Mouse (Mus musculus): ENCODE data around the gene Grhpr. TPM values are rescaled to one million over a fixed set of nuclear protein-coding genes. Genes with fewer than 3 reads are reported as not detected.
A peak's percentile ranks its signal among the peaks of the same experiment; 100 is the strongest.
"Not testable (repeated sequence)": the region's sequence is repeated elsewhere in the genome, so short reads cannot be mapped to it uniquely, and the experiment has no call there.

The Grhpr gene
- 100 to 1,000 TPM; 223 to 249 (median 233) TPM for total RNA-seq (2022)

GRCm38 (mm10) chr4:44981280-44981973 is at the start of gene Grhpr:
Grhpr (plus strand) TSS chr4:44981395.
- DNase-seq, result peak; percentile 87

DNA sequence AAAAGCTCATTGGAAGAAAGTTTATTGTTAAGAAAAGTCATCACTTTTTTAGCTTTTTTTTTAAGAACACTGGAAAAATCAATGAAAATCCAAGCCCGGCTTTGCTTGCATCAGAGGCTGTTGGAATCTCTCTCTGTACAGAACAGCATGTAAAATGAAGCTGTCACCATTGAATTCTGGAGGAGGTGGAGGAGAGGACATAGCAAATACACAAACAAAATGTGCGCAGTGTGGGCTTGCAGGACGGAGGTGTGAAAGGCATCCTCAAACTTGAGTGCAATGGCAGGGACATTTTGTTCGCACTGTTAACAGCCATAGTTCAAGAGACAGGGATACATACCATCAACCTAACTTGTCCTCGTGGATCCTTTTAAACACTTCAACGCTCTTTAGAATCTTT is 49.5 kb upstream of the Grhpr start:
- no peak for DNase-seq

DNA sequence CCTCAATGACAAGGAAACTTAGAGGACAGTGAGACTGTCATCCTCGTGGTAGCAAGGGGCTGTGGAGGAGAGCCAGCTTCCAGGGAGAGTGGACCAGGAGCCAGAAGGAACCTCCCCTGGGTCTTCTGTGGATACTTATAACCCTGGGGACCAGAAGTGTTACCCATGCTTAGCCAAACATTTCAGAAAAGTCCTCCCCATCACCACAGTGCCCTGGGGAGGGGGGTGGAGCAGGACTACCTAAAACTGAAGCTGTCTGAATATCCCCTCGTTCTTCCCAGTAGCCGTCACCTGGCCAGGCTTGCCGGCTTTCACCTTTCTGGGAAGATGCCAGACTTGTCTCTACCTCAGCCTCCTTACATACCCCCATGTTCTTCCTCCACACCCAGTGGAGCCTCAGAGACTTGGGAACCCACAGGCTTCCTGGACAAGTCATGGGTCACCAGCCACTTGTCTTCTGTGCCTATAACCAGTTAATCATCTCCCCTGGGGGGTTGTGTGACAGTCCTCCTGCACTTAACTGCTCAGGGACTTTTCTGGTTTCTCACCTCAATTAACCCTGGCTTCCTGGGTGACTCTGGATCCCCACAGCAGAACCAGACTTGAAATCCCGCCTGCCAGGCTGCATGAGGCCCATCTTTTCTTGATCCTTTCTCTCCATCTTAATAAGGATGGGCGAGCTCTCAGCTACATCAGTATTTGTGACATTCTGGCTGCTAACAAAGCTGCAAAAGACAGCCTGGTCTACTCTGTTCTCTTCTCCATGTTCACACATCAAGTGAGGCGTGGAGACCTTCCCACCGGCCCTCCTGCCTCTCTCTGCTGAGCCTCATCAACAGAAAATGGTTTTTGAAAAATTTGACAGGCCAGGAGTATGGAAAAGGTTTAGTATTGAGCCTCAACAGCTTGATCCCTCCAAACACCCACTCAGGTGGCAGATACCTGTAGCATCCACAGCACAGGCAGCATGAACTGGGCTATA is 42.5 kb upstream of the Grhpr start:
- no peak for DNase-seq

GRCm38 (mm10) chr4:44939576-44940249 is 41.5 kb upstream of the Grhpr start:
- no peak for DNase-seq

DNA sequence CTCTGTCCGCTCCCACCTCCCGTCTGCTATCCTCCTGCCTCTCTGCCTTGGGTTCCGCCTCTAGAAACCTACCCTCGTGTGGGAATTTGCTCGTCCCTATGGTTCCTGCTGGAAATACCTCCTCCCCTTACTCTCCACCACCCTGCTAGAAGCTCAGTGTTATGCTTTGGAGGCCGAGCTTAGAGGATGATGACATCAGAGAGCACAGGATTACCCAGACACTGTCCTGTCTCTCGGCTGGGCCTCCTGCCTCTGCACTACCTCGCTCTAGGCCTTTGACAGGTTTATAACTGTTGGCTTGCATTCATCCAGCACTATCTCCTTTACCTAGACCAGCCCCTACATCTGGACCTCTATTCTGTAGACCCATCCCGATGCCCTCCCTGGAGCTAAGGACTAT is 40.9 kb upstream of the Grhpr start:
- no peak for DNase-seq

DNA sequence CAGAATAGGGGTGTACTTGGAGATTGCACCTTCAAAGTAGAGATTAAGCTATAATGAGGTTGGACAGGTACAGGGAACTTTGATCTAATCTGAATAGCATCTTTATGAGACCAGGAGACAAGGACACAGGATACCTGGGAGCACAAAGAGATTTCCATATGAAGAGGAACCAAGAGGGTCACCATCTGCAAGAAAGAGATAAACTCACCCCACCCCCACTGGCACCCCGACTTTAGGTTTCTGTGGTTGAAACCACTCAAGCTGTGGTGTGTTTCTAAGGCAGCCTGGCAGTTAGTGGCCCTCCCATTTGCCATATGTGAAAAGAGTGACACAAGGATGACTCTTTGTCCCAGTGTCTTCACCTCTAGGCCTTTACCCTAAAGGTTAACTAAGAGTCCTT is 39.0 kb upstream of the Grhpr start:
- DNase-seq, result no peak

DNA sequence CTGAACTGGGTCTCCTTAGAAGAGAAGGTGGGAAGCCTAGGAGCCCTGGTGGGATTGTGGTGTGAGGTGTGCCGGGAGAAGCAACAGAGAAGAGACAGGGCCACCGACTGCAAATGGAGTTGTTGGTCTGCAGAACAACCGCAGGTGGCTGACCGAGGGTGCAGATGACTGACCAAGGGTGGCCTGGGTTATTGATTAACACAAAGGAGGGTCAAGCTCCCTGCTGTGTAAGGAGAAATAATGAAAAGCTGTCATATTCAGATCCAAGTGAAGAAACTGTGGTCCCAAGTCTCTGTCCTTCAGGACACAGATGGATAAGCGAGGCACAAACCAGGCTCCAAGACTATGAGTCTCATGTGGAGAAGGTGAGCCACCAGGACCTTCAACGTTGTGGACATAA is 37.7 kb upstream of the Grhpr start:
- no peak for DNase-seq

DNA sequence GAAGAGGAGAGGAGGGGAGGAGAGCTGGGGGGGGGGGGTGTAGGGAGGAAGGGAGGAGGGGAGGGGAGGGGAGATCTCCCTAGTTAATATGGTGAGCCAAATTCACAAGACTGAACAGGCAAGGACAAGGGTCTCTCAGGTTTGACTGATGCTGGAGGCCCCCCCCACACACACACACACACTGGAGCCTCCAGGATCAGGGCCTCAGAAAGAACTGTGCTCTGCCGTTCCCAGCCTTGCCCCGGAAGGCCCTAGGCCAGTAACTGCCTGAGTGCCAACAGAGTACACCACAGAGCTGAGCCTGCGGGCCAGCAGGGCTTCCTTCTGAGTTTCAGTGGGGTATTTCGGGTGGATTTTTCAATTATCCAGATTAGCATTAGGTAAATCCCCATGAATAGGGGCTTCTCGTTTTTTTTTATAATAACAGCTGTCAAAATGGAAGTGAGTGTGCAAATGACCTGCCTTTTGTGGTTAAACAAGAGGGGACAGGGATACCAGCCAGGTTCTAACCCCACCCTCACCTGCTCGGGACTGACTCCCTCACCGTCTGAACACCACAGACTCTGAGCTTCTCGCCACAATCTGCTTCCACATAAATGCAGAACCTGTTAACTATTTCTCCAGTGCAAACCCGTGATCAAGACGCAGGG is 36.6 kb upstream of the Grhpr start:
- no peak for DNase-seq

- DNase-seq, result not testable (repeated sequence)
These were observed 35.1 kb upstream of the Grhpr start for GRCm38 (mm10) chr4:44946126-44946525.

DNA sequence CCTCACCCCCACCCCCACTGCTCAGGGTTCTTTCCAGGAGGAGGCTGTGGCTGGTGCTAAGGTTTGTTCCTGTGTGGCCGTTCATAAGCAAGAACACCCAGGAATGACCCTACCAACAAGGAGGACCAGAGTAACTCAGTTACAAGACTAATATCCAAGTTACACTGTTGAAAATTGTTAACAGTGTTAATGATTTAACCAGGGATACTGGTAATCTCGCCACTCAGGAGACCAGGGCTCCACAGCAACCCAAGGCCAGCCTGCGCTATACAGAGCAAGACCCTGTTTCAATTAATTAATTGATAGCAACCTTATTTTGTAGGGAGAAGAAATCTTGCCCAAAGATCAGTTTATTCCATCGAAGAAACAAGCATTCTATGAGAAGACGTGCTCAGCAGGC is 33.7 kb upstream of the Grhpr start:
- DNase-seq, result no peak

GRCm38 (mm10) chr4:44948314-44948713 is 32.9 kb upstream of the Grhpr start:
- DNase-seq, result no peak

- no peak for DNase-seq
These were observed 28.2 kb upstream of the Grhpr start for GRCm38 (mm10) chr4:44953041-44953440.

DNA sequence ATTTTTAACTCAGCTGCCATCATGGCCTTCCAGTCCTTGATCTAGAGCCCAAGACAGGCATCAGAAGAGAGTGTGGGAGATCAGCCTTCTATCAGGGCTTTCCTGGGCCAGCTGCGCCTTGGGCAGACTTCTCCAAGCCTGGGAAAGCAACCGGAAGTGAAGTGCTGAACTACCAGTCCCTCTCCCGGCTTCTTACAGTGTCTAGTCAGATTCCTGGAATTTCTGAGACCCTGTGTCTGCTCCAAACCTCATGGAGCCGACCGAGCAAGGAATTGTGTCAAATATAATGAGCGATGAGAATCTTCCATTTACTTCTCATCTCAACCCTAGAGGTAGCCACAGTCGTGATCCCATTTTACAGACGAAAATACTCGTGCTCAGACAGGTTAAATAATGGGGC is 22.4 kb upstream of the Grhpr start:
- DNase-seq, result no peak

GRCm38 (mm10) chr4:44959220-44959619 is 22.0 kb upstream of the Grhpr start:
- no peak for DNase-seq

DNA sequence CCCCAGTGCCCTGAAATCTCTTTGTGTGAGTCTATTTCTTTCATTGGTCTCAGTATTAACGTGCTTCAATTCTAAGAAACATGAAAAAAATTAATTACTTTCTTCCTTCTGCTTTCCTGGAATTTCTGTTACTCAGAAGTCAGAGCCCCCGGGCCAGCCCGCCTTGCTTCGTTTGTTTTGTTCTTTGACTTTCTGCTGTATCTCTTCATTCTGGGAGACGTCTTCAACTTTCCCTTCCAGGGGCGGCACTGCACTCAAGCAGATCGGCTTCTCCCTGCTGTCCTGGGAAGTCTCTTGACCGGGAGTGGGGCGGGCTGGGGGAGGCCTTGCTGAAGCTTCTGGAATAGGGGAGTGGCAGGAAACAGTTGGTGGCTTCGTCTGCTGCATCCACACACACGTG is 18.0 kb upstream of the Grhpr start:
- no peak for DNase-seq

- no peak for DNase-seq
These were observed 16.0 kb upstream of the Grhpr start for GRCm38 (mm10) chr4:44965175-44965574.

- no peak for DNase-seq
These were observed 15.5 kb upstream of the Grhpr start for GRCm38 (mm10) chr4:44965736-44966135.

- DNase-seq, result no peak
These were observed 13.8 kb upstream of the Grhpr start for GRCm38 (mm10) chr4:44967402-44967801.

- no peak for DNase-seq
These were observed 11.1 kb upstream of the Grhpr start for GRCm38 (mm10) chr4:44970056-44970455.

DNA sequence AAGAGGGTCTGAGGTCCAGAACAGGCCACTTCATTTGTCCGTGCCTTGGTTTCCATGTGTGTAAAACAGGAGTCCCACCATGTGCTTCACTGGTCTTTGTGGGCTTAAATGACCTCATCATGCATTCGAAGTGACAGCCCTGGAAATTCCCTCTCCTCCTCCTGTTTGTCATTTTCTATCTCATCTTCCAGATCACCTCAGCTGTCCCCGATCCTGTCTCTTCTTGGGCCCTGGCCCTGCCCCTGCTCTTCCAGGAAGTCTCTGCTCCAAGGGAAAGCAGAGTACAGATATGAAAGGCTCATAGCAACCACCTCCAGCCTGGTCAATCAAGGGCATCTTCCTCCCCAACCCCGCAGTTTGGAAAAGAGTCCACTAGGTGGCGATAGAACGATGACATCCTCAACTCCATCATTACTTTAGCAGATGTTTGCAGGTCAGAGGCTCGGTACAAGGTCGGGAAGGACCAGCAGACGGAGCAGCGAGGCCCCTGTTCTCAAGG is 10.5 kb upstream of the Grhpr start:
- no peak for DNase-seq

GRCm38 (mm10) chr4:44973450-44973849 is 7.7 kb upstream of the Grhpr start:
- peak; percentile 87 for DNase-seq

- DNase-seq, result no peak
These were observed 7.3 kb upstream of the Grhpr start for GRCm38 (mm10) chr4:44973871-44974270.
